Comparison of ENCODE assay signal across 8 mouse cellular contexts in genomic region chr6:43337491-43337961, GRCm38 (mm10). TPM values are rescaled to one million over a fixed set of nuclear protein-coding genes. Genes with fewer than 3 reads are reported as not detected.
DNase-seq lines count a peak whose midpoint lies in the region; ATAC-seq and TF ChIP-seq lines count a peak whose summit lies in the region.

No protein-coding gene starts in this region.

- no peaks in the 10 kb centered on the region for H3K9me3 ChIP-seq in heart, embryonic 12.5 days (replicated peaks)
- H3K9me3 ChIP-seq in forebrain, embryonic 12.5 days, result no peaks in the 10 kb centered on the region

- H3K4me3 ChIP-seq in heart, adult 2 months, result no peak overlapping the region
- H3K4me3 ChIP-seq in heart, embryonic 12.5 days, result no peak overlapping the region
- H3K4me3 ChIP-seq in forebrain, embryonic 12.5 days (replicated peaks), result no peak overlapping the region

- H3K27me3 ChIP-seq in heart, adult 2 months (ENCODE audit: control insufficient read depth, insufficient read depth, low read length), result no peaks in the 10 kb centered on the region
- no peaks in the 10 kb centered on the region for H3K27me3 ChIP-seq in heart, embryonic 12.5 days (replicated peaks)
- no peaks in the 10 kb centered on the region for H3K27me3 ChIP-seq in forebrain, embryonic 12.5 days

- peaks cover 2% of the 10 kb centered on the region for H3K4me1 ChIP-seq in heart, adult 2 months (ENCODE audit: control insufficient read depth, insufficient read depth, low read length)
- peaks cover 8% of the 10 kb centered on the region; the same call in 1 of the 2 replicates for H3K4me1 ChIP-seq in heart, embryonic 12.5 days (replicated peaks)
- H3K4me1 ChIP-seq in forebrain, embryonic 12.5 days, result peaks cover 12% of the 10 kb centered on the region; the same call in 1 of the 2 replicates

- H3K4me2 ChIP-seq in heart, embryonic 12.5 days, result no peak overlapping the region
- no peak overlapping the region for H3K4me2 ChIP-seq in forebrain, embryonic 12.5 days

- WGBS in heart, adult 2 months, result 20% methylated on average over 10 of the region's 10 CpGs
- WGBS in heart, embryonic 12.5 days, result 35% methylated on average over 10 of the region's 10 CpGs
- 47% methylated on average over 10 of the region's 10 CpGs for WGBS in forebrain, embryonic 12.5 days

- DNase-seq in heart, adult 2 months, result peak; percentile 35 to 61
- peak; percentile 13 for DNase-seq in kidney, adult 18-20 months
- peak; percentile 84 for DNase-seq in lung, postnatal 36 days
- DNase-seq in natural killer cell, adult 2 months (ENCODE audit: low spot score in 2 of 2), result no peak
- no peak for DNase-seq in layer of hippocampus, postnatal 25 days (ENCODE audit: extremely low spot score in 1 of 2, low spot score in 1 of 2)
- no peak for DNase-seq in B cell, adult 2 months

- H3K36me3 ChIP-seq in heart, adult 2 months (ENCODE audit: control insufficient read depth, insufficient read depth, low read length), result 0 out of 2 replicates have a peak, but pooled peaks cover 3% of the 10 kb centered on the region
- H3K36me3 ChIP-seq in heart, embryonic 12.5 days, result no peaks in the 10 kb centered on the region
- H3K36me3 ChIP-seq in forebrain, embryonic 12.5 days (replicated peaks), result no peaks in the 10 kb centered on the region

- no peak for ATAC-seq in heart, embryonic 12.5 days (ENCODE audit: insufficient number of reproducible peaks, low FRiP score)
- ATAC-seq in forebrain, embryonic 12.5 days (ENCODE audit: low FRiP score), result peak; percentile 46; the same call in 1 of the 2 replicates

- intact Hi-C loops in heart, adult 2 months (cut with DNase I), result no loop called here

- TF ChIP-seq POLR2A in heart, adult 2 months (IDR thresholded peaks at IDR 0.05; ENCODE audit: insufficient read depth, low read depth, low read length), result no peak

- TF ChIP-seq EP300 in heart, adult 2 months (IDR thresholded peaks at IDR 0.05; ENCODE audit: insufficient read depth, low read depth, low read length), result no peak

- no peaks in the 10 kb centered on the region for H3K79me2 ChIP-seq in heart, adult 2 months (replicated peaks; ENCODE audit: control insufficient read depth, insufficient read depth, low read length)

- peak overlapping the region; percentile 72 for H3K27ac ChIP-seq in heart, adult 2 months
- no peak overlapping the region for H3K27ac ChIP-seq in heart, embryonic 12.5 days (ENCODE audit: poor library complexity, severe bottlenecking)
- no peak overlapping the region for H3K27ac ChIP-seq in forebrain, embryonic 12.5 days

- no peak overlapping the region for H3K9ac ChIP-seq in heart, adult 2 months (ENCODE audit: low read depth, low read length)
- H3K9ac ChIP-seq in heart, embryonic 12.5 days, result no peak overlapping the region
- no peak overlapping the region for H3K9ac ChIP-seq in forebrain, embryonic 12.5 days

- no peak for TF ChIP-seq CTCF in heart, adult 2 months (IDR thresholded peaks at IDR 0.05)

RNA-seq across cellular contexts. Expression of gene Nobox, which starts 28.2 kb away (rescaled TPM):
- not detected for total RNA-seq in heart, adult 2 months (2021)
- not detected in 2 replicates for polyA plus RNA-seq in heart, adult 2 months (2012; rRNA removed)
- not detected in 2 replicates for polyA plus RNA-seq in heart, embryonic 12.5 days (2016; fragmentation: Nextera tagmentation; extraction: Ambion mirVana)
- polyA plus RNA-seq in forebrain, embryonic 12.5 days (2016; fragmentation: Nextera tagmentation; extraction: Ambion mirVana), result not detected in 2 replicates
- total RNA-seq in layer of hippocampus, postnatal 25 days (2021), result not detected

Comparison
In these comparisons a context has a peak if more than half of its experiments do, and no peak if none do; other contexts are left out.
1. DNase-seq: peak in heart, adult 2 months (2 of 2), kidney, adult 18-20 months (single experiment) and lung, postnatal 36 days (single experiment); none in natural killer cell, adult 2 months (0 of 2), layer of hippocampus, postnatal 25 days (0 of 2) and B cell, adult 2 months (0 of 2).